Mouse (Mus musculus): Measurements from ENCODE around the gene Lrrc75b.

DNA sequence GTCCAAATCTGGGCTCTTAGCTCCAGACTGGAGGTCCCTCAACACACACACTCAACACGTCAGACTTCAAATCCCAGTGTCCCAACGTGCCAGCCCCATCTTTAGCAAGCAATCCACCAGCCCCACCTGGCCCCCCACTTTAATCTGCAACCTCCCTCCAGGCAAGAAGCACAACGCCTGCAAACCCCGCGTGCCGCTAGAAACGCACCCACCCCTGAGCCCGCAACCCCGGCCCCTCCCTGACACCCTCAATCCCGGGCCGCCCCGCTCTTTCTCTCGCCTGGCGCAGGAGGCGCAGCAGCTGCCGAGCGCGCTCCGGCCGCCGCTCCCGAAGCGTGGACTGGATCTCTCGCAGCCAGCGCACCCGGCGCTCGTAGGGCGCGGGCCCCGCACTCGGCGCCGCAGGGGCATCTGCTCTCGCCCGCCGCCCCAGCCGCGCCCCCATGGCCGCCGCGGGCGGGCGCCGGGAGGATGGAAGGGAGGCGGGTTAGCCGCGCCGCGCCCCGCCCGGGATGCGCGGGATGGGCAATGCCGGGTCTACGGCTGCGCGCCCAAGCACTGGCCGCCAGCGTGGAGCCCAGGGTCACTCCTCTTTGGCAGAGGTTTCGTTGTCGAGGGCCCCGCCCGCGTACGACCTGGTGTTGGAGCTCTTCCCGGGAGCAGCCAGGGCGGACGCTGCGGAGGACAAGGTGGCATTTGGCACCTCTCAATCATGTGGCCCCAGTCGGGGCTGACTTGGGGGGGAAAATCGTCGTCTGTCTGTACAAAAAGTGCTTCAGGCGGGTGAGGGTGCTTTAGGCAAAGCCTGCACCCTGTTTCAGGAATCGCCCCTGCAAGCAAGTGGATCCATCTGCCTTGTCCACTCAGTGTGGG lies at the start of gene Lrrc75b:
- TF ChIP-seq CTCF (conservative IDR thresholded peaks at IDR 0.05; ENCODE audit: low read length) (no peak), POU5F1 (IDR thresholded peaks at IDR 0.05; ENCODE audit: borderline replicate concordance, low read length) (no peak), NANOG (IDR thresholded peaks at IDR 0.05; ENCODE audit: borderline replicate concordance, low read length) (no peak)
